Comparison of ENCODE assay signal across 9 mouse cellular contexts in the genomic region with DNA sequence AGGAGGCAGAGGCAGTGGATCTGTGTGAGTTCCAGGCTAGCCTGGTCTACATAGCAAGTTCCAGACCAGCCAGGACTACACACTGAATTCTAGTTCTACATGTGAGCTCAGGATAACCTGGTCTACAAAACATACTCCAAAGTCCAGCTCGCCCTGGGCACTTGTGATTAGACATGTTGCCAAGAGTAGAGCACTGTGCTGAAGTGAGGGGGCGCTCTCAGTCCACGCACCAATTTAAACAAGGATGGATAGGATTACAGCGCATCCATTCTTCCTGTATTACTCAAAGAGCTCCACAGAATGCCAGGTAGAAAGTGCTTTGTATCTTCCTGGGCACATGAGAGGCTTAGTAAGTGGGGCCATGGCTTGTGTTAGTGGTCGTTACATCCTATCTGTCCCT. TPM values are rescaled to one million over a fixed set of nuclear protein-coding genes. Genes with fewer than 3 reads are reported as not detected.
DNase-seq lines count a peak whose midpoint lies in the region; TF ChIP-seq lines count a peak whose summit lies in the region.
"Had no signal": no experiment of that assay in that cellular context is flagged by ENCODE, and none has a peak within 500 bp of the region (broad histone marks: within the 10 kb centered on the region; RNA-seq: fewer than 3 reads in every experiment).

No protein-coding gene starts in this region.

- TF ChIP-seq POLR2A in heart, adult 2 months (IDR thresholded peaks at IDR 0.05; ENCODE audit: insufficient read depth, low read depth, low read length): no peak
- no peak for TF ChIP-seq POLR2A in cortical plate, adult 2 months (IDR thresholded peaks at IDR 0.05; ENCODE audit: extremely low read depth, insufficient read depth, low read length)
- TF ChIP-seq POLR2A in lung, adult 2 months (IDR thresholded peaks at IDR 0.05; ENCODE audit: borderline replicate concordance, extremely low read depth, low read depth, low read length): no peak

- no peak overlapping the region for H3K9ac ChIP-seq in heart, adult 2 months (ENCODE audit: low read depth, low read length)

- H3K27ac ChIP-seq in heart, adult 2 months: no peak overlapping the region
- no peak overlapping the region for H3K27ac ChIP-seq in cortical plate, adult 2 months (ENCODE audit: insufficient read depth, low read length)
- H3K27ac ChIP-seq: macrophage had no signal

- no peaks in the 10 kb centered on the region for H3K27me3 ChIP-seq in heart, adult 2 months (ENCODE audit: control insufficient read depth, insufficient read depth, low read length)
- no peaks in the 10 kb centered on the region for H3K27me3 ChIP-seq in E14TG2a.4 (ENCODE audit: insufficient read depth, low read length)

- H3K79me2 ChIP-seq in heart, adult 2 months (replicated peaks; ENCODE audit: control insufficient read depth, insufficient read depth, low read length): no peaks in the 10 kb centered on the region

- intact Hi-C loops in heart, adult 2 months (cut with DNase I): no loop called here

- no peak for DNase-seq in heart, adult 2 months
- no peak for DNase-seq in heart, adult 8-10 months (ENCODE audit: low spot score)
- no peak for DNase-seq in lung, adult 2 months
- DNase-seq in thymus, postnatal 25 days: no peak
- DNase-seq in heart, adult 9 months (ENCODE audit: low spot score in 2 of 2): no peak
- no peak for DNase-seq in urinary bladder, postnatal 14 days (ENCODE audit: low spot score)

- no peak for TF ChIP-seq EP300 in heart, adult 2 months (IDR thresholded peaks at IDR 0.05; ENCODE audit: insufficient read depth, low read depth, low read length)

- H3K9me3 ChIP-seq in E14TG2a.4 (ENCODE audit: low read length): no peaks in the 10 kb centered on the region

- 37% methylated on average over 5 of the region's 5 CpGs for whole genome bisulfite sequencing in heart, adult 2 months
- 37% methylated on average over 5 of the region's 5 CpGs for WGBS in lung, adult 2 months

- TF ChIP-seq CTCF in heart, adult 2 months (IDR thresholded peaks at IDR 0.05): peak; percentile 56
- peak; percentile 50 for TF ChIP-seq CTCF in E14TG2a.4 (conservative IDR thresholded peaks at IDR 0.05; ENCODE audit: low read length)
- TF ChIP-seq CTCF in cortical plate, adult 2 months (IDR thresholded peaks at IDR 0.05; ENCODE audit: extremely low read depth, insufficient read depth, low read length): peak; percentile 33; the same call in 1 of the 2 replicates
- peak; percentile 55; the same call in 1 of the 2 replicates for TF ChIP-seq CTCF in lung, adult 2 months (IDR thresholded peaks at IDR 0.05; ENCODE audit: insufficient read depth, low read length)

- no peak overlapping the region for H3K4me3 ChIP-seq in heart, adult 2 months
- peak overlapping the region; percentile 59 for H3K4me3 ChIP-seq in E14TG2a.4 (replicated peaks; ENCODE audit: low read length)
- H3K4me3 ChIP-seq in cortical plate, adult 2 months (ENCODE audit: insufficient read depth, low read length): no peak overlapping the region
- no peak overlapping the region for H3K4me3 ChIP-seq in lung, adult 2 months (replicated peaks; ENCODE audit: extremely low read depth, low read depth, low read length)

- H3K4me1 ChIP-seq in heart, adult 2 months (ENCODE audit: control insufficient read depth, insufficient read depth, low read length): no peaks in the 10 kb centered on the region
- H3K4me1 ChIP-seq in E14TG2a.4 (replicated peaks; ENCODE audit: low read depth, low read length): peaks cover 93% of the 10 kb centered on the region
- no peaks in the 10 kb centered on the region for H3K4me1 ChIP-seq in cortical plate, adult 2 months (ENCODE audit: control insufficient read depth, insufficient read depth, low read length)
- H3K4me1 ChIP-seq in lung, adult 2 months (ENCODE audit: control insufficient read depth, insufficient read depth, low read length): no peaks in the 10 kb centered on the region

- H3K36me3 ChIP-seq in heart, adult 2 months (ENCODE audit: control insufficient read depth, insufficient read depth, low read length): no peaks in the 10 kb centered on the region
- peaks cover 35% of the 10 kb centered on the region for H3K36me3 ChIP-seq in E14TG2a.4 (ENCODE audit: insufficient read depth, low read length)

RNA-seq across cellular contexts. Expression of gene Rab25, which starts 3.6 kb away (rescaled TPM):
- not detected for total RNA-seq in heart, adult 2 months (2021)
- 2.2 TPM in 1 of 2 replicates, not detected in the other for polyA plus RNA-seq in heart, adult 2 months (2012; rRNA removed)
- not detected for total RNA-seq in heart, adult 8-10 months (2022)
- 0.13 and 0.36 TPM in 2 replicates for polyA plus RNA-seq in cortical plate, adult 2 months (2012; rRNA removed)
- polyA plus RNA-seq in lung, adult 2 months (2012; rRNA removed): 53.0 and 105 TPM in 2 replicates
- polyA plus RNA-seq: macrophage had no signal

RNA-seq across cellular contexts. Expression of gene Lamtor2, which starts 8.4 kb away (rescaled TPM):
- total RNA-seq in heart, adult 2 months (2021): 100 to 1,000 TPM in 1 of 2 experiments, 10 to 100 TPM in 1; 94.3 to 104 TPM
- 118 TPM in 2 replicates for polyA plus RNA-seq in heart, adult 2 months (2012; rRNA removed)
- total RNA-seq in heart, adult 8-10 months (2022): 100 to 1,000 TPM; 104 to 116 (median 107) TPM
- 126 and 133 TPM in 2 replicates for polyA plus RNA-seq in cortical plate, adult 2 months (2012; rRNA removed)
- 116 and 135 TPM in 2 replicates for polyA plus RNA-seq in lung, adult 2 months (2012; rRNA removed)

RNA-seq across cellular contexts. Expression of gene Ubqln4, which starts 9.0 kb away (rescaled TPM):
- total RNA-seq in heart, adult 2 months (2021): 10 to 100 TPM; 70.1 to 76.5 TPM
- 69.3 and 86.7 TPM in 2 replicates for polyA plus RNA-seq in heart, adult 2 months (2012; rRNA removed)
- total RNA-seq in heart, adult 8-10 months (2022): 10 to 100 TPM; 68.8 to 90.5 (median 77.6) TPM
- polyA plus RNA-seq in cortical plate, adult 2 months (2012; rRNA removed): 103 and 110 TPM in 2 replicates
- polyA plus RNA-seq in lung, adult 2 months (2012; rRNA removed): 47.0 and 52.6 TPM in 2 replicates

RNA-seq across cellular contexts. Expression of gene Mex3a, which starts 12.3 kb away (rescaled TPM):
- total RNA-seq in heart, adult 2 months (2021): under 1 TPM; 0.42 to 0.45 TPM
- polyA plus RNA-seq in heart, adult 2 months (2012; rRNA removed): 0.27 and 0.59 TPM in 2 replicates
- total RNA-seq in heart, adult 8-10 months (2022): under 1 TPM; 0.28 to 0.44 (median 0.33) TPM
- polyA plus RNA-seq in cortical plate, adult 2 months (2012; rRNA removed): 1.5 TPM in 2 replicates
- 0.53 and 0.84 TPM in 2 replicates for polyA plus RNA-seq in lung, adult 2 months (2012; rRNA removed)

RNA-seq across cellular contexts. Expression of gene Ssr2, which starts 31.2 kb away (rescaled TPM):
- 10 to 100 TPM; 65.3 to 67.6 TPM for total RNA-seq in heart, adult 2 months (2021)
- polyA plus RNA-seq in heart, adult 2 months (2012; rRNA removed): 80.0 and 115 TPM in 2 replicates
- 10 to 100 TPM; 60.4 to 67.0 (median 64.4) TPM for total RNA-seq in heart, adult 8-10 months (2022)
- polyA plus RNA-seq in cortical plate, adult 2 months (2012; rRNA removed): 120 and 126 TPM in 2 replicates
- 139 and 188 TPM in 2 replicates for polyA plus RNA-seq in lung, adult 2 months (2012; rRNA removed)

Comparison
In these comparisons a context has a peak if more than half of its experiments do, and no peak if none do; other contexts are left out.
1. RNA of gene Rab25, which starts 3.6 kb away (polyA plus RNA-seq): 53.0 to 105 TPM in lung, adult 2 months; 2.2 TPM in heart, adult 2 months and 0.13 to 0.36 TPM in cortical plate, adult 2 months; every median in the first group is over 10 times any median in the second.
2. Peak in every context shown above with its lines, with median percentiles within 50 percentile points of each other: CTCF ChIP-seq.